Mouse (Mus musculus): ENCODE measurements around the gene Zfp37. TPM values are rescaled to one million over a fixed set of nuclear protein-coding genes. Genes with fewer than 3 reads are reported as not detected.
A peak's percentile ranks its signal among the peaks of the same experiment; 100 is the strongest.
"Not testable (repeated sequence)": the region's sequence is repeated elsewhere in the genome, so short reads cannot be mapped to it uniquely, and the experiment has no call there.

The Zfp37 gene
- polyA plus RNA-seq, 1 experiment = 1.2 TPM

DNA sequence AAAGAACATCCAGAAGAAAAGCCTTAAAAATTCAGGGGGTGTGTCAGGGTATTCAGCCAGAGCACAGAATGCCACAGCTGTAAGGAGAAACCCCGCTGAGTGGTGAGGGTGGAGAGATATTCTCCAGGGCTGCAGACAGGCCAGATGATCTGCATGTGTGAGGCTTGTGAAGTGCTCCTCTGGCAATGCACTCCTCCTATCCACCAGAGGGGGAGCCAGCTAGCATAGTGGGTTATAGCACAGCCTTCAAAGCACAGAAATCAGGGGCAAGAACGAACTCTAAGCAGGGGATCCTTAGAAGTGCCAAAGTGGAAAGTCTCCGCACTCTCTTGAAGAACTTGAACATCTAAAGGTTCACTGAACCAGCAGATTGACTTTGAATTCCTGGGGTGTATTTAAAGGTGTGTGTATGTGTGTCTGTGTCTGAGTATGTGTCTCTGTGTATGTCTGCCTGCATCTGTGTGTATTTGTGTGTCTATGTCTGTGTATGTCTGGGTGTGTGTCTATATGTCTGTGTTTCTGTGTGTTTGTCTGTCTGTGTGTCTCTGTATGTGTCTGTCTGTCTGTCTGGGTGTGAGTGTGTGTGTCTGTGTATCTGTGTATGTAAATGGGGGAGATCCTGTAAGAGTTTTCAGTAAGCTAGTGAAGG, 20.2 kb upstream of the Zfp37 start:
- H3K27ac ChIP-seq (replicated peaks; ENCODE audit: low read depth, low read length) = no peak overlapping the region

DNA sequence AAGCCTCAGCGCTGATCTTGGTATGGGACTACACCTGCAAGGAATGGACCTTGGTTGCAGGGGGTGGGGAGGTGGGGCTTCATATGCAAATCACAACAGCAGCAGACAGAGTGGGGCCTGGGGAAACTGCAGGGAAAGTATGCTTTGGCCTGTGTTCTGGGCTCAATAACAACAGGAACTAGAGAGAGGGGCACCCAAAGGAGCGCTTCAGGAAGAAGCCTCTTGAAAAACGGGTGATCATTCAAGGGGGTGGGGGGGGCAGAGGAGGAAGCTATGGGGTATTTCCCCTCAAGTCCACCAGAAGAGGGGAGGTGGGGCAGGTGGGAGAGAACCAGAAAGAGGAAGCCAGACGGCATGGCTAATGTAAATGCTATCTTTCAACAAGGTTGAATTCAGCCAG, 17.5 kb upstream of the Zfp37 start:
- H3K4me3 ChIP-seq (ENCODE audit: insufficient read depth, low read depth, low read length) = no peak overlapping the region
- H3K27ac ChIP-seq (replicated peaks; ENCODE audit: low read depth, low read length) = no peak overlapping the region
- no peaks in the 10 kb centered on the region for H3K4me1 ChIP-seq (ENCODE audit: control insufficient read depth, insufficient read depth, insufficient read length, low read length)

More for the DNA sequence above, 20.2 kb upstream of the Zfp37 start:
- Histone ChIP-seq H3K4me3 (ENCODE audit: insufficient read depth, low read depth, low read length) (no peak overlapping the region), H3K4me1 (ENCODE audit: control insufficient read depth, insufficient read depth, insufficient read length, low read length) (no peaks in the 10 kb centered on the region)

GRCm38 (mm10) chr4:62240586-62240985, 9.7 kb upstream of the Zfp37 start:
- Histone ChIP-seq H3K4me3 (ENCODE audit: insufficient read depth, low read depth, low read length) (no peak overlapping the region), H3K4me1 (ENCODE audit: control insufficient read depth, insufficient read depth, insufficient read length, low read length) (no peaks in the 10 kb centered on the region), H3K27ac (replicated peaks; ENCODE audit: low read depth, low read length) (no peak overlapping the region)

DNA sequence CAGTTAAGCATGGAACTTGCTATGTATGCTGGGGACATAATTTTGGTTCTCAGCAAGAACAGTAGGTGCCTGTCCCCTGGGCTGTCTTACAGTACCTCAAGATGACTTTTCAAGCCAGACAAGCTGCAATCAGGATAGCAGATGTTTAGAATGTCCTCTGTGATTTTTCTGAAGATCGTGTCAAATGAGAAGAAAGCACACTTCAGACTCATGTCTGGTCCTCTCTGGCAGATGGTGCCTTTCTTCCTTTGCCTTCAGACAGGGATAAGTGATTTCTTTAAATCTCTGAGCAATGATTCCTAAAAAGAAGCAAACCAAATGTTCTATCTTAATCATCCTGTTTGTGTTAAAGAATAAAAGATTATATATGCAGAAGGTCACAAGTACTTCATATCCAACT, 694 bp downstream of the Zfp37 start:
- no peak overlapping the region for H3K4me3 ChIP-seq (ENCODE audit: insufficient read depth, low read depth, low read length)
- H3K27ac ChIP-seq (replicated peaks; ENCODE audit: low read depth, low read length) = no peak overlapping the region
- no peaks in the 10 kb centered on the region for H3K4me1 ChIP-seq (ENCODE audit: control insufficient read depth, insufficient read depth, insufficient read length, low read length)

DNA sequence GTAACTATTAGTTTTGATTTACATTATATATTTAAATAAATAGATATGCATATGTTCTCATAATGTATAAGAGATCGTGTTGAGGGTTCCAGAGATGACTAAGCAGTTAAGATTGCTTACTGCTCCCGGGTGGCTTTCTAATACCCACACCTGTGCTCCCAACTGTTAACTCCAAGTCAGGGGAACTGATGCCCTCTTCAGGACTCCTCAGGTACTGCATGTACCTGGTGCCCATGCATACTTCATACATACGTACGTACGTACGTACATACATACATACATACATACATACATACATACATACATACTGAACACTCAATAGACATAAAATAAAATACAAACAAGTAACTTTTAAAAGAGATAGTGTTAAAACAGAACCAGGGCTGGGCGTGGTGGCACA, 1.4 kb downstream of the Zfp37 start:
- no peaks in the 10 kb centered on the region for H3K4me1 ChIP-seq (ENCODE audit: control insufficient read depth, insufficient read depth, insufficient read length, low read length)
- no peak overlapping the region for H3K27ac ChIP-seq (replicated peaks; ENCODE audit: low read depth, low read length)
- no peak overlapping the region for H3K4me3 ChIP-seq (ENCODE audit: insufficient read depth, low read depth, low read length)

DNA sequence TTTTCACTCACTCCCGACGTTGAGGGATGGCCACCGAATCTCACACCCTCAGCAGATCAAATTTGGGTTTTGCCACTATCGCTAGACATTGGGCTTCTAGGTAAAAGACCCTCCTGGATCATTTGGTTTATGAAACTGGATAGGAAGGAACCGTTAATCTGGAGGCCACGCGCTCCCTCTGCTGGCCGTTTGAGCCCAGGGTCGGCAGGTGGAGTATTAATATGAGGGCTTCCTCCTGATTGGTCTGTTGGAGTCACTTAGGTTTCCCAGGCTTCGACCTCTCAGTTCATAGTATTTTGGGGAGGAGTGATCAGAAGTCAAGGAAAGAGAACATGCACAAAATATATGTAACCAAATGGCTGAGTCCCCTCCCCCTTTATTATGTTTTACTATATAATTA, 2.5 kb downstream of the Zfp37 start:
- no peak overlapping the region for H3K27ac ChIP-seq (replicated peaks; ENCODE audit: low read depth, low read length)
- H3K4me3 ChIP-seq (ENCODE audit: insufficient read depth, low read depth, low read length) = no peak overlapping the region
- no peaks in the 10 kb centered on the region for H3K4me1 ChIP-seq (ENCODE audit: control insufficient read depth, insufficient read depth, insufficient read length, low read length)

- Histone ChIP-seq H3K4me3 (ENCODE audit: insufficient read depth, low read depth, low read length) (no peak overlapping the region), H3K27ac (replicated peaks; ENCODE audit: low read depth, low read length) (no peak overlapping the region), H3K4me1 (ENCODE audit: control insufficient read depth, insufficient read depth, insufficient read length, low read length) (no peaks in the 10 kb centered on the region)
Measured at GRCm38 (mm10) chr4:62213490-62213889, 17.4 kb downstream of the Zfp37 start.

- Histone ChIP-seq H3K27ac (replicated peaks; ENCODE audit: low read depth, low read length) (no peak overlapping the region), H3K4me3 (ENCODE audit: insufficient read depth, low read depth, low read length) (no peak overlapping the region), H3K4me1 (ENCODE audit: control insufficient read depth, insufficient read depth, insufficient read length, low read length) (no peaks in the 10 kb centered on the region)
Measured at GRCm38 (mm10) chr4:62210035-62210434, 20.8 kb downstream of the Zfp37 start.

- peak overlapping the region; percentile 53 for H3K27ac ChIP-seq (replicated peaks; ENCODE audit: low read depth, low read length)
- peak overlapping the region; percentile 89 for H3K4me3 ChIP-seq (ENCODE audit: insufficient read depth, low read depth, low read length)
- no peaks in the 10 kb centered on the region for H3K4me1 ChIP-seq (ENCODE audit: control insufficient read depth, insufficient read depth, insufficient read length, low read length)
Measured at GRCm38 (mm10) chr4:62208696-62209380, 22.0 kb downstream of the Zfp37 start.

DNA sequence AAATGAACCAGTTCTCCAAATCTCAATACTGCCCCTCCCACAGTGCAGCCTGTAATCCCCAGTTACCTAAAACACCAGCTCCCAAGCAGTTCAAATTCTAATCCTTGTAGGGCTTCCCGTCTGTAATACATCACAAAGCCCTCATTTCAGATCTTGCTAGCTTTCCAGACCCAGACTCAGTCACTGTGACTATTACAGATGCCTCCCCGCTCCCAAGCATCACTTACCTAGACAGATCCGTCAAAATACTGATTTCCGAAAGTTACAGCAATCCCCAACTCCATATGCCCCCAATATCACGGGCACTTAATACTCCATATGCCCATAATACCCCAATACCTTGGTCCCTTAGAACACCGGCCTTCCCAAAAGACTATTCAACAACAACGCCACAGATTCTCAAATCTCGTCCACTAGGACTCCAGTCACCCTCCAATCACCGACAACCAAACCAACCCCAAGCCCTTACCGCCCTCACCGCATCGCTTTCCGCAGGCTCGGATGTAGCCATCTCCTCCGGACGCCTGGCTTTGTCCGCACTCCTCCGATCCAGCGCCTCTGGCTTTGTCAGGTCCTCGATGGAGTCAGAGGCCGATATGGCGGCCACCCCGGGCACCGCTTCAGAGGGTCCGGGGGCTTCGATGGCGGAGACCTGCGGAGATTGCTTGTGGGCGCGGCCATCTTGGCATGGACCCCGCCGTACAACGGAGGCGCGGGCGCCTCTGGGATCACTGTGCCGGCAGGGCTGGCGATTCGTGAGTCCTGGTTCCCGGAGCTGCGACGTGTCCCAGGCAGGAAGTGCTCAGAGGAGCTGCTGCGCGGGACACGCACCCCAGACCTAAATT, 22.8 kb downstream of the Zfp37 start:
- Histone ChIP-seq H3K4me1 (ENCODE audit: control insufficient read depth, insufficient read depth, insufficient read length, low read length) (no peaks in the 10 kb centered on the region), H3K4me3 (ENCODE audit: insufficient read depth, low read depth, low read length) (peak overlapping the region; percentile 89), H3K27ac (replicated peaks; ENCODE audit: low read depth, low read length) (peak overlapping the region; percentile 53)

DNA sequence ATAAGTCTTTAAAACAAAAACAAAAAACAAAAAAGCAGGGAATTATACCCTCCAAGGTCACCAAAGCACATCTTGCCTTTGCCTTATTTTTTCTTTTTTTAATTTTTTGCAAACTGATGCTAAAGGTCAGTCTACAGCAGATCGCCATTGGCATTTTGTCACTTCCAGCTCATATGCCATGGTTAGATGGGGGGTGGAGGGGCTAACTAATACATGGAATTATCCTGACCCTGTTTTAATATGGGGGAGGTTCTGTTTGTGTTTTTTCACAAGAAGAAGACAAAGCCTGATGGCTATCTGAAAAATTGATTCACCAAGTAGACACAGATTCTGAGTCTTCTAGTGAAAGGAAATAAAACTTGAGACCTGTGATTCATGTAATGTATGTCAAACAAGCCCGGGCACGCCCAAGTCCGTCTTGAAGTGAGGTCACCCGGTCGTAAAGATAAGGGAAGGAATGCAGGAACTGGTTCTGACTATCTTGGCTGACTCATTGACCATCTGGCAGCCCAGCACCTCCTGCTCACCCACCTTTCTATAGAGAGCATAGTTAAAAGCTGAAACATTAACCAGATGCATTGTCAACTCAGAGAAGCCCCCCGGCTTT, 30.8 kb downstream of the Zfp37 start:
- H3K4me1 ChIP-seq (ENCODE audit: control insufficient read depth, insufficient read depth, insufficient read length, low read length) = no peaks in the 10 kb centered on the region
- H3K27ac ChIP-seq (replicated peaks; ENCODE audit: low read depth, low read length) = no peak overlapping the region
- H3K4me3 ChIP-seq (ENCODE audit: insufficient read depth, low read depth, low read length) = no peak overlapping the region

- Histone ChIP-seq H3K27ac (replicated peaks; ENCODE audit: low read depth, low read length) (no peak overlapping the region), H3K4me1 (ENCODE audit: control insufficient read depth, insufficient read depth, insufficient read length, low read length) (no peaks in the 10 kb centered on the region), H3K4me3 (ENCODE audit: insufficient read depth, low read depth, low read length) (no peak overlapping the region)
Measured at GRCm38 (mm10) chr4:62188778-62189177, 42.1 kb downstream of the Zfp37 start.

DNA sequence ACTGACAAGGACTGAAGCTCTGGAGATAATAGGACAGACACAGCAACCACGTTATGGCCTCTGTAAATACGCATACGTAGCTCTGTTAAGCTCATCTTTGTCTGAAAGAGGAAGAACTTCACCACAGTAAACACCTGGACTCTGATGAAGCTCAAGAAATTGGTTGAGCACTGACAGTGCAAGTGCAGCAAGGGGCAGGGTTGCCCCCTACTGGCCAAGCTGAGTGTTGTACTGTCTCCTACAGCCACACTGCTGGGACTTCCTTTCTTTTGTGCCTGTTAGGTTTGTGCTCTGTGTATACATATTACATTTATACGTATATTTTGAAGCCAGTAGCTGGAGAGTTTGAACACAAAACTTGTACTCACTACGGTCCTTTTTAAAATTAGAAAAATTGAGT, 53.6 kb downstream of the Zfp37 start:
- Histone ChIP-seq H3K27ac (replicated peaks; ENCODE audit: low read depth, low read length) (no peak overlapping the region), H3K4me3 (ENCODE audit: insufficient read depth, low read depth, low read length) (no peak overlapping the region)

DNA sequence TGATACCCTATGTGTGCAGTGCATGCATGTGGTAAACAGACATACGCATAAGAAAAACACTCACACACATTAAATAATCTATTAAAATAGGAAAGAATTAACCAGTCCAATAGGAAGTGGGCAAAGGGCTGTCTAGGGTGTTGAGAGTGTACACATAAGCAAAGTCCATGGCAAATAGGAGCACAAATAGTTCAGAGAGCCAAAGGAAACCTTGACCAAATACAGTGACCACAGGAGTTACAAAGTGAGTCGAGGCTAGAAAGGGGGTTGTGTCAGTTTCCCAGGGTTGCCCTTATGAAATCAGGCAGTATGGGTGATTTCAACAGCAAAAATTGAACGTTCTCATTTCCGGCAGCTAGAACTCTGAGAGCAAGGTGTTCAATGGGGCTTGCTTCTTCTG, 56.4 kb downstream of the Zfp37 start:
- Histone ChIP-seq H3K4me3 (ENCODE audit: insufficient read depth, low read depth, low read length) (no peak overlapping the region), H3K27ac (replicated peaks; ENCODE audit: low read depth, low read length) (no peak overlapping the region), H3K4me1 (ENCODE audit: control insufficient read depth, insufficient read depth, insufficient read length, low read length) (no peaks in the 10 kb centered on the region)

More for the DNA sequence above, 53.6 kb downstream of the Zfp37 start:
- H3K4me1 ChIP-seq (ENCODE audit: control insufficient read depth, insufficient read depth, insufficient read length, low read length) = no peaks in the 10 kb centered on the region

- H3K4me3 ChIP-seq (ENCODE audit: insufficient read depth, low read depth, low read length); H3K4me1 ChIP-seq (ENCODE audit: control insufficient read depth, insufficient read depth, insufficient read length, low read length); H3K27ac ChIP-seq (replicated peaks; ENCODE audit: low read depth, low read length): not testable (repeated sequence)
Measured at GRCm38 (mm10) chr4:62167636-62168035, 63.2 kb downstream of the Zfp37 start.
